Mouse (Mus musculus) lung, embryonic 15.5 days (tissue): ENCODE measurements around the gene Nsun2. TPM values are rescaled to one million over a fixed set of nuclear protein-coding genes. Genes with fewer than 3 reads are reported as not detected.

ENCODE experiments used
- ATAC-seq: fragments of 200-750 bp; cut with Nextera tagmentation; 2 replicates; pipeline ENCODE4 v1.8.0; 2017; ENCODE audit warnings: moderate number of reproducible peaks, borderline replicate concordance; ENCODE audit not compliant: low FRiP score, low TSS enrichment; ENCODE audit errors: extremely low read depth
- H3K27ac ChIP-seq: fragments of 300-500 bp; sonication (generic); 2 replicates; pipeline ENCODE4 v1.5.1; 2015; ENCODE audit warnings: moderate library complexity, mild to moderate bottlenecking, inconsistent platforms
- H3K27me3 ChIP-seq: fragments of 300-500 bp; sonication (generic); 2 replicates; pipeline ENCODE4 v1.6.1; 2015; ENCODE audit warnings: inconsistent platforms
- H3K36me3 ChIP-seq: fragments of 300-500 bp; sonication (generic); 2 replicates; pipeline ENCODE4 v1.6.1; 2015; ENCODE audit warnings: inconsistent platforms
- H3K4me1 ChIP-seq: fragments of 300-500 bp; sonication (generic); 2 replicates; pipeline ENCODE4 v1.6.1; 2015; ENCODE audit warnings: inconsistent platforms
- H3K4me2 ChIP-seq: fragments of 300-500 bp; sonication (generic); 2 replicates; pipeline ENCODE4 v1.6.1; 2015; ENCODE audit warnings: inconsistent platforms, mild to moderate bottlenecking, moderate library complexity
- H3K4me3 ChIP-seq: fragments of 300-500 bp; sonication (generic); 2 replicates; pipeline ENCODE4 v1.5.1; 2015; ENCODE audit warnings: mild to moderate bottlenecking, inconsistent platforms
- H3K9ac ChIP-seq: fragments of 300-500 bp; sonication (generic); 2 replicates; pipeline ENCODE4 v1.6.1; 2015; ENCODE audit warnings: inconsistent platforms
- H3K9me3 ChIP-seq: fragments of 300-500 bp; sonication (generic); 2 replicates; pipeline ENCODE4 v1.6.1; 2016; ENCODE audit warnings: inconsistent platforms
- WGBS: fragments of 180-500 bp; shearing (Covaris S2); methylation state at CpG from one replicate; pipeline ENCODE4 v1.1.7; 2015; 5-methylcytosine and 5-hydroxymethylcytosine counted together
- polyA plus RNA-seq: library from polyadenylated mRNA; unstranded; fragments of >200 nt; fragmentation: Nextera tagmentation; extraction: Ambion mirVana; gene quantifications from 2 replicates; pipeline ENCODE4 v1.2.1, GENCODE M21; 2015

Nsun2 gene
- polyA plus RNA-seq, 1 experiment from 2014 or later = 113 TPM

DNA sequence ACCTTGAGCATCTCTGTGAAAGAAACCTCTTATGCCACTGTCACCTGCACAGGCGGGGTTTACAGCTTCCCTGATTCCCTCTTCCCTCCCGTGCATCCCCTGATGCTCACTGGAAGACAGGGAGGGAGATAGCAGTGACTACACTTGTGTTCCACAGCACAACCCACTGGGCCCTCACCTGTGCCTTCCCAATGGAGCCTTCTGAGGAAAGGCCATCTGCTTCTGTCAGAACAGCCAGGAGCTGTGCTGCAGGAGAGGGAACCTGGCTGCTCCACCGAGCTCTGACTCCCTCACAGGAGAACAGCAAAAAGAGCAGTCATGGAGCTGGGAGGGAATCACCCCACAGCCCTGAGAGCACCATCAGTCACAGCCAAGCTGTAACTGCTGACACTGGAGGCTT lies 3.4 kb upstream of the Nsun2 start:
- no peak overlapping the region for H3K27ac ChIP-seq
- no peaks in the 10 kb centered on the region for H3K9me3 ChIP-seq
- H3K27me3 ChIP-seq = no peaks in the 10 kb centered on the region
- H3K9ac ChIP-seq = no peak overlapping the region
- no peak overlapping the region for H3K4me3 ChIP-seq
- no peak for ATAC-seq
- peaks cover 11% of the 10 kb centered on the region for H3K36me3 ChIP-seq
- peaks cover 54% of the 10 kb centered on the region for H3K4me1 ChIP-seq
- H3K4me2 ChIP-seq = no peak overlapping the region
- WGBS = 81% methylated on average over 3 of the region's 3 CpGs

DNA sequence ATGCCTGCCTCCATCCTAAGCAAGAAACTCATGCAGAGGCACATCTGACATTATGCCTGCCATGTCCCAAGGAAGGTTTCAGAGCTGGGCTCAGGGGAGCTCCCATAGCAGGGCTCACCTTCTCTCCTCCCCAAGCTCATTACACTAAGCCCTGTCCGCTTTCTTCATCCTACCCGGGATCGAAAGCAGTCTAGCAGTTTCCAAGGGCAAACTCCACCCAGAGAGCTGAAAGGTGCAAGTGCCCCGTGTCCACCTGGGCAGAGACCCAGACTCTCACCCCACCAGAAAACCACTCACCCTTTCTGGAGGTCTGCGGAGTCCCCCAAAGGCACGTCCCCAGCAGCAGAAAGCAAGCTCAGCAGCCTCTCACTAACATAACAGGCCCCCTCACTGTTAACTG lies 2.6 kb upstream of the Nsun2 start:
- Histone ChIP-seq H3K9ac (peak overlapping the region; percentile 32; the same call in 1 of the 2 replicates), H3K4me2 (peak overlapping the region; percentile 77), H3K4me3 (peak overlapping the region; percentile 66), H3K27ac (no peak overlapping the region), H3K27me3 (no peaks in the 10 kb centered on the region), H3K4me1 (peaks cover 52% of the 10 kb centered on the region), H3K9me3 (no peaks in the 10 kb centered on the region), H3K36me3 (peaks cover 11% of the 10 kb centered on the region)
- no peak for ATAC-seq
- 80% methylated on average over 6 of the region's 6 CpGs for WGBS

DNA sequence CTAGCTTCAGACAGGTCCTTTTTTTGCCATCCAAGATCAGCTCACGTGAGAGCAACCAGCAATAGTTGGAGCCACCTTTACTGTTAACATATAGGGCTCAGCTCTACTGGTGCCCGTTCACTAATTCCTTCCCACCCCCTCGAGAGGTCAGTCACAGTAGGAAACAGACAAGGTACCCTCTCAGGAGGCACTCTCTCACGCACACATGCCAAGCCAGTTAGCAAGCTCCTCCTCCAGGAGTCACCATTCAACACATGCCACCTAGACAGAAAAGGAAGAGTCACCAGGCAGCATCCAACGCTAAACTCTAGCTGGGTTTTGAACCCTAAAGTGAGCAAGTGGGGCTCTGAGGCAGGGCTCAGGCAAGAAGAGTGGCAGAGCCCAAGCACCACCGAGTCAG lies 2.1 kb upstream of the Nsun2 start:
- no peak for ATAC-seq
- no peaks in the 10 kb centered on the region for H3K27me3 ChIP-seq
- peak overlapping the region; percentile 32; the same call in 1 of the 2 replicates for H3K9ac ChIP-seq
- 33% methylated on average over 6 of the region's 6 CpGs for WGBS
- H3K4me2 ChIP-seq = peak overlapping the region; percentile 77
- H3K9me3 ChIP-seq = no peaks in the 10 kb centered on the region
- H3K36me3 ChIP-seq = peaks cover 11% of the 10 kb centered on the region
- H3K27ac ChIP-seq = no peak overlapping the region
- H3K4me3 ChIP-seq = peak overlapping the region; percentile 66
- peaks cover 53% of the 10 kb centered on the region for H3K4me1 ChIP-seq

DNA sequence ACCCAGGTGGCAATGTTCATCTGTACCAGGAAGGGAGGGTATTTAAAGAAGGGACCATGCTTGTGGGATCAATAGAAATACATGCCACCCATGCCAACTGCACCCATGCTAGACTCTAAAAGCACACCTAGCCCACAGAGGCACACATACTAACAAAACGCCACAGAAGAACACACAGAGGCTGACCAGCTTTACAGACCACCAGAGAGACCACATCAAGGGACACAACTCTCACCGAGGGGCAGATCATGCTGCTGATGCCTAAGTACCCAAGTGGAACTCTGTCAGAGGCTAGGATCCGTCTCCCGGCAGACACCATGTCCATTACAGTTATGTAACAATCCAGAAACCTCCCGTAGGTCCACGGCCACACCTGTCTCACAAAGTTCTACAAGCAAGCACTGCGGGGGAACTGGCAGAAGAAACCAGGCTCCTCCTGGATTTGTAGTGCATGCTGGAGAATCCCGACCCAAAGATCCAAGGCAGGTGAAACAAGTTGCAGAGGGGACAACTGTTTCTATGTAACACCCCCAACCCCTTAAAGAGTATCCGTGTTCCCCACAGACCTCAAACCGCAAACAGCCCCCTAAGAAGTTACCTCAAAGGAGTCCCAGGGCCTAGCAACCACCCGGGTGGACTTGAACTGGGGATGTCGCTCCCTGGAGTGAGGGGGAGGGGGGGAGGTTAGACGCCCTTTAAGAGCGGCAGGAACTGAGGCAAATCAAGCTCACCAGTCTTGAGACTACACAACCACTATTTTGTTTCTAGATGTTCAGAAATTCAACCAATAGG lies 1.2 kb upstream of the Nsun2 start:
- ATAC-seq = no peak
- Histone ChIP-seq H3K9ac (peak overlapping the region; percentile 62), H3K9me3 (no peaks in the 10 kb centered on the region), H3K4me3 (peak overlapping the region; percentile 66), H3K27ac (no peak overlapping the region), H3K4me1 (peaks cover 45% of the 10 kb centered on the region), H3K36me3 (peaks cover 11% of the 10 kb centered on the region), H3K27me3 (no peaks in the 10 kb centered on the region), H3K4me2 (peak overlapping the region; percentile 77)
- 11% methylated on average over 14 of the region's 14 CpGs for WGBS

DNA sequence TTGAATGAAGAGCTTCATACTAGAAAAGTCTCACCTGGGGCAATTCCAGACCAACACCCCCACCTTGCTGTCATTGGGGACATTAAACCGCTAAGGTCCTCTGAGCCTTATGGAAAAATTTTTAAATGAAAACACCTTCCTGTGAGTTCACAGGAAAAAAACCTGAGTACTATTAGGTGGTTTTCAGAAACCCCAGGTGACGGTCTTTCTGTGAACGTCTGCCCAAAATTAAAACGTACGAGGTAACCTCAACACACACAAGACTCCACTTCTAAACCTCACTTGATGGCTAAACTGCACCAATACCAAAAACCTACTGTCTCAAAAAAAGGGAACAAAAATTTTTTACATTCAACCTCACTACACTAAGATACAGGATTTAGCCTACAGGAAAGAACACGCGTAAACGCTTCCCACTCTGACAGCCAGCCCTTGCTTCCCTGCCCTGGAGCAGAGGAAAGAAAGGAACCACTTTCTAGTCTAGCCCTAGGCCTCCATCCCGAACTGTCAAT lies 597 bp upstream of the Nsun2 start:
- peak overlapping the region; percentile 95 for H3K27ac ChIP-seq
- no peaks in the 10 kb centered on the region for H3K9me3 ChIP-seq
- peak overlapping the region; percentile 66 for H3K4me3 ChIP-seq
- no peaks in the 10 kb centered on the region for H3K27me3 ChIP-seq
- 2% methylated on average over 9 of the region's 9 CpGs for WGBS
- peaks cover 11% of the 10 kb centered on the region for H3K36me3 ChIP-seq
- no peak for ATAC-seq
- peak overlapping the region; percentile 62 for H3K9ac ChIP-seq
- H3K4me2 ChIP-seq = peak overlapping the region; percentile 77
- H3K4me1 ChIP-seq = peaks cover 41% of the 10 kb centered on the region

DNA sequence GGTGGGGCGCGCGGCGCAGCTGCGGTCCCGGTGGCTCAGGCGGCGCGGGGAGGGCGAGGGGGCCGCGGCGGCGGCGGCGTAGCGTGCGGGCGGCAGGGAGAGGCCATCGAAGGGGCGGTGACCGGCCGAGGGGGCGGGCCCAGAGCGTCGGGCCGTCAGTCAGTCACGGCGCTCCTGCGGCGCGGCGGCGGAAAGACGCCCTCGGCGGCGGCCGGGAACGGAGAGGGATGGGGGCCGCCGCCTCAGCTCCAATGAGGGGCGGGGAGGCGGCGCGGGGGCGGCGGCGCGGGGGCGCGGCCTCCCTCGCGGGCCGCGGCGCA lies 748 bp downstream of the Nsun2 start, which contains the start of gene Tent4a:
Tent4a (minus strand) TSS at position 284 of the 320 bp plus-strand sequence.
- peak within 1 kb of the TSS; percentile 95 for H3K27ac ChIP-seq
- H3K4me1 ChIP-seq = peaks cover 40% of the 10 kb centered on the region
- ATAC-seq = peak; percentile 89
- H3K4me3 ChIP-seq = peak within 1 kb of the TSS; percentile 66
- H3K27me3 ChIP-seq = no peaks in the 10 kb centered on the region
- H3K9ac ChIP-seq = peak within 1 kb of the TSS; percentile 62
- no peaks in the 10 kb centered on the region for H3K9me3 ChIP-seq
- WGBS = 1% methylated on average over 28 of the region's 57 CpGs
- peaks cover 9% of the 10 kb centered on the region for H3K36me3 ChIP-seq
- H3K4me2 ChIP-seq = peak within 1 kb of the TSS; percentile 77

DNA sequence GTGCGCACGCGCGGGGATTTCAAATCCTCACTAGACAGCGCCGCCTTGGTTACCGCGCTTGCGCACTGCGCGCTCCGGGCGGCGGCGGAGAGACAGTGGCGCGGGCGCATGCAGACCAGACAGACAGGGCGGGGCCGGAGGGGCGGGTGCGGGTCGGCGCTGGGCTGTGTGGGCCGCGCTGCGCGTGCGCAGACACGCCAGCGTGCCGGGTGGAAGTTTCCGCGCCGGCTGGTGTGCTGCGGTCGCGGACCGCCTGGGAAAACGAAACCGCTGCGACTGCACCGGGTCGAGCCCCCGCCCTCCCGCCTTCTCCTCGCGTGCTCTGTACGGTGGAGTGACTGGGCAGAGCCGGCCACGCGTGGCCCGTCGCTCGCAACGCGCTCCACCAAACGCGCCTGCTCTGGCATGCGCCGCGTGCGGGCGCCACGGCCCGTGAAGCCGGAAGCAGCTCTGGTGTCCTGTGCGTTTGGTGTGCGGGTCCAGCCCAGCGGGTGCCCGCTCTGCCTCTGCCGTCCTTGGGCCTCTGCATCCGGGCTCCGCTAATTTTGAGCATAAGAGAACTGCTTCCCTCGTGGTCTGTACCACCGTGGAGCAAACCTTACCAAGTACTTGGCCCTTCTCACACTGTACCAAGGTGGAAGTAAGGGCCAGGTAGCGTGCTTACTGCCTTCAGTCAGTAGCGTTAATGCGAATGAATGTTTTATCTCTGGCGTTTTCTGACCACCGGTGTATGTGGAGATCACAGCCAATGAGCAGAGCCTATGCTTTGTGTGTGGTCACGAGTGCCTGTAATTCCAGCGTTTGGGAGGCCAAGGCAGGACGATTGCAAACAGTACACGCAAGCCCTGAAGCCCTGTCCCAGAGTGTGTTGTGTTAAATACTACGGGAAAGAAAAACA lies 1.4 kb downstream of the Nsun2 start:
- Histone ChIP-seq H3K9me3 (no peaks in the 10 kb centered on the region), H3K36me3 (peaks cover 3% of the 10 kb centered on the region), H3K4me1 (peaks cover 40% of the 10 kb centered on the region), H3K27me3 (no peaks in the 10 kb centered on the region), H3K4me2 (peak overlapping the region; percentile 73), H3K4me3 (peak overlapping the region; percentile 66), H3K9ac (peak overlapping the region; percentile 62), H3K27ac (peak overlapping the region; percentile 95)
- peak; percentile 94 for ATAC-seq
- under 1% methylated on average over 82 of the region's 86 CpGs for WGBS

DNA sequence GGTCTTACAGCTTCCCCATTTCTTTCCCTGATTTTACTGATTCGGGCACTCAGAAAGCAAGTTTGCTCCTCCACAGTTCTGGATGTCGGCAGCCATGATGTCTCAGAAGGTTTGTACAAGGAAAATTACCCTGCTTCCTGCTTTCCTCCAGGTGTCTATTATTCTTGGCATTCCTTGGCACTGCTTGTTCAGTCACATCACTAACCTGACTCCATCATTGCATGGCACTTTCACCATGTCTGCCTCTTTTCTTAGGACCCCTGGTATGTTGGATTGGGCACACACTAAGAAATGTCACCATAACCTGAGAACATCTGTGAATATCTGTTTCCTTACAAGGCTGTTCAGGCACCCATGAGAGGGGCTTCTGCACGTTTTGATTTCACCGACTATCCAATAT lies 2.5 kb downstream of the Nsun2 start:
- Histone ChIP-seq H3K4me3 (peak overlapping the region; percentile 66), H3K4me2 (peak overlapping the region; percentile 73), H3K4me1 (peaks cover 34% of the 10 kb centered on the region), H3K9ac (no peak overlapping the region), H3K36me3 (no peaks in the 10 kb centered on the region), H3K9me3 (no peaks in the 10 kb centered on the region), H3K27me3 (no peaks in the 10 kb centered on the region), H3K27ac (peak overlapping the region; percentile 91; the same call in 1 of the 2 replicates)
- ATAC-seq = no peak
- 65% methylated on average over 4 of the region's 4 CpGs for WGBS

DNA sequence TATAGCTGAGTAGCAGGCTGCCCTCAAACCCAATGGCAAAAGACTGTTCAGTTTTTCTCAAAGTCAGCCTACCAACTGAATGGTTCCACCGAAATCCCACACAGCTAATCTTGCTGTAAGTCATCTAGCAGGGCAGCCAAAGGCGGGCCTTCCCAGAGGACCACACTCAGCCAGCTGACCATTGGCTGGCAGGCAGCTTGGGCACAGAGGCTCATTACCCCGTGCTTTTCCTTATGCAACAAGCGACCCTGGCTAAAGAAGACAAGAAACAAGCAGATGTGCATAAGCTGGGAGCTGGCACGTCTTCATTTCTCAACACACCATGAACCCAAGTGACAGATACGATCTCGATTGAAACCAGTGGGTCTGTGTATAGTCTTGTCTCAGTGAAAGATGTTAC lies 3.8 kb downstream of the Nsun2 start:
- WGBS = 72% methylated on average over 7 of the region's 7 CpGs
- Histone ChIP-seq H3K4me2 (no peak overlapping the region), H3K9me3 (no peaks in the 10 kb centered on the region), H3K4me1 (peaks cover 29% of the 10 kb centered on the region), H3K27ac (no peak overlapping the region), H3K27me3 (no peaks in the 10 kb centered on the region), H3K36me3 (no peaks in the 10 kb centered on the region), H3K4me3 (no peak overlapping the region), H3K9ac (no peak overlapping the region)
- ATAC-seq = no peak

DNA sequence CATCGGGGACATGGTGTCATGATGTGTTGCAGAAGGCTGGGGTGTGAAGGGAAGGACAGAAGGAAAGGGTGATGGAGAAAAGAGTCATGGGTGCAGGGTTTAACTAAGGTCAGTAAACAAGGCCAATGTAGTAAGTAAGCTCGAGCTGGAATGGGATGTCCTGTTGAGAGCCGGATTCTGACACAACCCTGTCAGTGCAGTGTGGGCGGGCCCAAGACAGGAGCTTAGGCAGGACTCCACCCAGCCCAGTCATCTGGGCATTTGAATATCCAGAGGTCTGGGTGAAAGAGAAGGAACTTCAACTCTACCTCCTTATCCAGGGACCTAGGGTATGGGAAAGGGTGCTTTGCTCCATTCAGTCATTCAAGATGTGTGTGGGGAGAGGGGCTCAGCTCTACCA lies 4.8 kb downstream of the Nsun2 start:
- Histone ChIP-seq H3K9ac (no peak overlapping the region), H3K4me3 (no peak overlapping the region), H3K27ac (no peak overlapping the region), H3K27me3 (no peaks in the 10 kb centered on the region), H3K4me1 (peaks cover 30% of the 10 kb centered on the region), H3K9me3 (no peaks in the 10 kb centered on the region), H3K36me3 (no peaks in the 10 kb centered on the region), H3K4me2 (no peak overlapping the region)
- WGBS = 29% methylated on average over 4 of the region's 4 CpGs
- no peak for ATAC-seq

DNA sequence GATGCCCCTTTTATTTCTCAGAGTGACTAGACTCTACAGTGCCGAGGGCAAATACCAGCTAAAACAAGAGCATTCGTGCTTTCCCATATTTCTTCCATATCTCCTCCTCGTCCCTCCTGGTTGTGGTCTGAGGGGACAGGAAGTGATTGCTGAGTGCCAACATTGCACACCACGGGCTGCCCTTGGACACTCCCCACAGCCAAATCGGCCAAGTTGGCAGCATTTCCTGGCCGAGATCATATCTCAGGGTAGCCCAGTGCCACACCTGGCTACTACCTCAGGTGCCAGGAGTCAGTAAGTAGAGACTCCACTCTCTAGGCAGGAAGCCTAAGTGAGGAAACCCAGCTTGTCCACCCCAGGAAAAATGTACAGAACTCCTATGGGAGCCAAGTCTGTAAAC lies 7.7 kb downstream of the Nsun2 start:
- H3K9me3 ChIP-seq = no peaks in the 10 kb centered on the region
- H3K27ac ChIP-seq = no peak overlapping the region
- no peak overlapping the region for H3K9ac ChIP-seq
- H3K36me3 ChIP-seq = no peaks in the 10 kb centered on the region
- no peak overlapping the region for H3K4me2 ChIP-seq
- H3K27me3 ChIP-seq = no peaks in the 10 kb centered on the region; the same call in 1 of the 2 replicates
- ATAC-seq = no peak
- 44% methylated on average over 6 of the region's 6 CpGs for WGBS
- peaks cover 31% of the 10 kb centered on the region for H3K4me1 ChIP-seq
- H3K4me3 ChIP-seq = no peak overlapping the region
